Mouse (Mus musculus) liver, embryonic 15.5 days (tissue): ENCODE measurements around the gene Cbr2. TPM values are rescaled to one million over a fixed set of nuclear protein-coding genes. Genes with fewer than 3 reads are reported as not detected.

Experiments
- polyA plus RNA-seq: library from polyadenylated mRNA; unstranded; fragments of >200 nt; fragmentation: Nextera tagmentation; extraction: Ambion mirVana; gene quantifications from 2 replicates; pipeline ENCODE4 v1.2.1, GENCODE M21; 2015

Gene Cbr2
- polyA plus RNA-seq, 1 experiment from 2014 or later: 0.37 TPM

Other genes with a start within 250 kb of the Cbr2 start
- 89.5 and 90.2 TPM in 2 replicates for gene Mrpl12, start 247.5 kb downstream of the Cbr2 start, polyA plus RNA-seq
- gene Slc25a10, start 240.3 kb downstream of the Cbr2 start, polyA plus RNA-seq: 42.8 and 46.5 TPM in 2 replicates
- 16.9 and 20.5 TPM in 2 replicates for gene Gcgr, start 201.4 kb downstream of the Cbr2 start, polyA plus RNA-seq
- 41.8 and 47.6 TPM in 2 replicates for gene Mcrip1, start 182.4 kb downstream of the Cbr2 start, polyA plus RNA-seq
- gene Ppp1r27, start 181.0 kb downstream of the Cbr2 start, polyA plus RNA-seq: 0.36 and 0.38 TPM in 2 replicates
- gene P4hb, start 158.9 kb downstream of the Cbr2 start, polyA plus RNA-seq: 635 and 803 TPM in 2 replicates
- 222 and 238 TPM in 2 replicates for gene Arhgdia, start 150.5 kb downstream of the Cbr2 start, polyA plus RNA-seq
- gene Alyref, start 133.7 kb downstream of the Cbr2 start, polyA plus RNA-seq: 253 and 277 TPM in 2 replicates
- gene Anapc11, start 133.7 kb downstream of the Cbr2 start, polyA plus RNA-seq: 76.2 and 79.0 TPM in 2 replicates
- gene Npb, start 123.6 kb downstream of the Cbr2 start, polyA plus RNA-seq: 14.7 and 15.8 TPM in 2 replicates
- 138 and 165 TPM in 2 replicates for gene Pcyt2, start 114.2 kb downstream of the Cbr2 start, polyA plus RNA-seq
- gene Sirt7, start 106.9 kb downstream of the Cbr2 start, polyA plus RNA-seq: 32.3 and 36.9 TPM in 2 replicates
- gene Mafg, start 98.5 kb downstream of the Cbr2 start, polyA plus RNA-seq: 37.6 and 42.3 TPM in 2 replicates
- gene Pycr1, start 88.3 kb downstream of the Cbr2 start, polyA plus RNA-seq: 5.1 and 5.7 TPM in 2 replicates
- gene Myadml2, start 84.0 kb downstream of the Cbr2 start, polyA plus RNA-seq: 0.29 and 1.0 TPM in 2 replicates
- gene Notum, start 70.9 kb downstream of the Cbr2 start, polyA plus RNA-seq: 0.33 and 0.40 TPM in 2 replicates
- gene Aspscr1, start 59.1 kb downstream of the Cbr2 start, polyA plus RNA-seq: 45.1 and 47.9 TPM in 2 replicates
- 80.9 and 88.4 TPM in 2 replicates for gene Cenpx, start 18.4 kb downstream of the Cbr2 start, polyA plus RNA-seq
- gene Lrrc45, start 18.2 kb downstream of the Cbr2 start, polyA plus RNA-seq: 9.7 and 11.5 TPM in 2 replicates
- 0.96 and 1.5 TPM in 2 replicates for gene Rac3, start 10.6 kb downstream of the Cbr2 start, polyA plus RNA-seq
- gene Dcxr, start 4.8 kb downstream of the Cbr2 start, polyA plus RNA-seq: 20.2 and 24.6 TPM in 2 replicates
- 0.94 and 2.6 TPM in 2 replicates for gene Hmga1b, start 30.7 kb upstream of the Cbr2 start, polyA plus RNA-seq
- gene Rfng, start 52.1 kb upstream of the Cbr2 start, polyA plus RNA-seq: 11.5 and 12.0 TPM in 2 replicates
- gene Gps1, start 52.2 kb upstream of the Cbr2 start, polyA plus RNA-seq: 72.0 and 77.3 TPM in 2 replicates
- 58.3 and 61.3 TPM in 2 replicates for gene Dus1l, start 64.3 kb upstream of the Cbr2 start, polyA plus RNA-seq
- gene Fasn, start 92.4 kb upstream of the Cbr2 start, polyA plus RNA-seq: 20.1 and 24.9 TPM in 2 replicates
- gene Ccdc57, start 200.8 kb upstream of the Cbr2 start, polyA plus RNA-seq: 1.8 TPM in 2 replicates
- 73.5 and 82.2 TPM in 2 replicates for gene Slc16a3, start 216.4 kb upstream of the Cbr2 start, polyA plus RNA-seq